Mouse (Mus musculus): ENCODE measurements around the gene Foxj3.
"Not testable (repeated sequence)": the region's sequence is repeated elsewhere in the genome, so short reads cannot be mapped to it uniquely, and the experiment has no call there.

Foxj3 gene

DNA sequence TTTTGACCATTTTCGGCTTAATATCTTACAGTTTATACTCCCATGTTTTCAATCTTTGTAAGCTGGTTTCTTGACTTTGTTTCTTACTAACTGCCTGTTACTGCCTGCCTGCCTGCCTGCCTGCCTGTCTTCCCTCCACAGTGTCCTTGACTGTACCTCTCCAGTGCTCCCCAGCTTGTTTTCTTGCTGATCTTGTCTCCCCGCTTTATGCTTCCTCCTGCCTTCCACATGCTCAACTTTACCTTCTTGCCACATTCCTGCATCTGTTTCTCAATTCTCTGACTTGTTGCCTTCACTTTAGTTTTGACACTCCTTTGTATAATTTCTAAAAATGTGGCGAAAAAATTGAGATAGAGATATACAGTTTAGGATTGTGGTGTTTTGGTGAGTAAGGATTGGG, 35.9 kb downstream of the Foxj3 start:
- no peak for DNase-seq (ENCODE audit: low spot score in 2 of 2)

DNA sequence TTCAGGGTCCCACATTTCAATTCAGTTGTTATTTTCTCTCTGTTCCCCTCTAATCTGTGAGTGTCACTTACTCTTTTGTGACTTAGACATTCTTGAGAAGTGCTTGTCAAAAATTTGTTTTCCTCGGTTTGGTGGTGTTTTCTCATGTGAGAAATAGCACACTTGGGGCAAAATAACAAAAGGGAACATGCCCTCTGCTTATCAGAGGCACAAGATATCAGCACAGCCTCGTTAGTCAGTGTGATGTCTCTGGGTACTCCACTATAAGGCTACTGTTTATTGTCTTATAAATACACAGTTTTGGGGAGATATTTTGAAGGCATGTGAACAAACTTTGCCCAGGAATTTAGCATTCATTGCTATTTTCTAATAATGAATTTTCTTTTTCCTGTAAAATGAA, 37.7 kb downstream of the Foxj3 start:
- no peak for DNase-seq (ENCODE audit: low spot score in 2 of 2)

- no peak for DNase-seq (ENCODE audit: low spot score in 2 of 2)
Observed at GRCm38 (mm10) chr4:119575459-119575858, 38.7 kb downstream of the Foxj3 start.

DNA sequence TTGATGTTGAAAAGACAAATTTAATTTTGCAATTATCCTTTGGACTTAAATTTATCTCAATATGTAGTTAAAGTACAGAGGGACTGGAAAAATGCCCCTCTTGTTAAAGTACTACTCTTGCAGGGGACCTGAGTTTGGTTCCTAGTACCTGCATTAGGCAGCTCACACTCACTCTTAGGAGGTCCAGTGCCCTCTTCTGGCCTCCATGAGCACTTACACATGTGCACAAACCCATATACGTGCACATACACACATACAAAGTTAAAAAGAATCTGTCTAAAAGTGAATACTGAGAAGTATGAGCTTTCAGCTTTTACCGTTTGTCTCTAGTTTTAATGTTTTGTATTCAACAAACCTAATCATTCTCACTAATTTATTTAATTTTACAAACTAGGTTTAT, 51.2 kb downstream of the Foxj3 start:
- no peak for DNase-seq (ENCODE audit: low spot score in 2 of 2)

- DNase-seq (ENCODE audit: low spot score in 2 of 2), result no peak
Observed at GRCm38 (mm10) chr4:119589423-119589822, 52.6 kb downstream of the Foxj3 start.

- DNase-seq (ENCODE audit: low spot score in 2 of 2), result no peak
Observed at GRCm38 (mm10) chr4:119590027-119590426, 53.2 kb downstream of the Foxj3 start.

- DNase-seq (ENCODE audit: low spot score in 2 of 2), result no peak
Observed at GRCm38 (mm10) chr4:119592479-119592878, 55.7 kb downstream of the Foxj3 start.

GRCm38 (mm10) chr4:119594331-119594730, 57.5 kb downstream of the Foxj3 start:
- DNase-seq (ENCODE audit: low spot score in 2 of 2), result no peak

DNA sequence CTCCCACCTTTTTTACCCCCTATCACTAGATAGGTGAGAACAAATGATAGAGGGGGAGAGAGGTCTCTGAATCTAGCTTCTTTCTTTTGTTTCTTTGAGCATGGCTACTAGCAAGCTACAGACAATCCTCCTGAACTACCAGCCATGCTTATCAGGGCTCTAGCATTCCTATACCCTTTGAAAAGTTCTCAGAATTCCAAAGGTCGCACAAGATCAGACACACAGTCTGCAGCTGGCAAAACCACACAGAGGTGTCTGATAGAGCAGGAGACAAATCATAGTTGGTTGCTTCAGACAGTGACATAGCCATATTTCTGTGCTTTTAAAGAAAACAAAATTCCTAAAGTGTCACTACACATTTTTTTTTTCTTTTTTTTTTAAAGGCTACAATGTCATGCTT, 62.8 kb downstream of the Foxj3 start:
- no peak for DNase-seq (ENCODE audit: low spot score in 2 of 2)

DNA sequence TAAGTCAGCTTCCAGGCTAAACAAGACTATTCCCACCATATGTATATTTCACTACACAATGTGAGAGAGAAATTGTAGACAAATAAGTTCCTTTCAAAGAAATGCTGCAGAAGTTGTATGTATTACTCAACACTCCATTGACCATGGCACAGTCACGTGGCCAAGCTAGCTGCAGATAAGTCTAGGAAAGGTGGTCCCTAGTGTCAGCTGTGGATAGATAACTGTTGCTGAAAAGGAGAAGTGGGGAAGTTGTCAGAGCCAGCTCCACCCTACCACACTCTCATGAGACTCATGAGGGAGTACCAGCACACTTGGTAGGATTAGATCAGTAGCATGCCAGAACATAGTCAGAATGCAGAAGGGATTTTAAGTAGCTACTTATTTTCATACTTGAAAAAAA, 72.7 kb downstream of the Foxj3 start:
- no peak for DNase-seq (ENCODE audit: low spot score in 2 of 2)

DNA sequence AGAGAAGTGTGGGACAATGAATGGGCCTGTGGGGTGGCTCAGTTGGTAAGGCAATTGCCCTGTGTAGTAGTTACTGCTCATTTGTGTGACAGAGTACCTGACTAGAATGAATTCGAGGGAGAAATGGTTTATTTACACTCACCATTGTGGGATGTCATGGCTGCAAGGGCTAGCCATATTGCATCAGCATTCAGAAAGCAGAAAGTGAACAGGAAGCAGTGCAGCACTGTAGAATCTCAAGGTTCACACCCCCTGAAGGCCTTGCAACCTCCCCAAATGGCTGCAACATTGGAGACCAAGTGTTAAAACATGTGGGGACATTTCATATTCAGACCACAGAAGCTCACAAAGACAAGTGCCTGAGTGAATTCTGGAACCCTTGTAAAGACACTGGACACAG, 77.3 kb downstream of the Foxj3 start:
- no peak for DNase-seq (ENCODE audit: low spot score in 2 of 2)

- no peak for DNase-seq (ENCODE audit: low spot score in 2 of 2)
Observed at GRCm38 (mm10) chr4:119614724-119615123, 77.9 kb downstream of the Foxj3 start.

GRCm38 (mm10) chr4:119626081-119626645, 89.4 kb downstream of the Foxj3 start:
- no peak for DNase-seq (ENCODE audit: low spot score in 2 of 2)

DNA sequence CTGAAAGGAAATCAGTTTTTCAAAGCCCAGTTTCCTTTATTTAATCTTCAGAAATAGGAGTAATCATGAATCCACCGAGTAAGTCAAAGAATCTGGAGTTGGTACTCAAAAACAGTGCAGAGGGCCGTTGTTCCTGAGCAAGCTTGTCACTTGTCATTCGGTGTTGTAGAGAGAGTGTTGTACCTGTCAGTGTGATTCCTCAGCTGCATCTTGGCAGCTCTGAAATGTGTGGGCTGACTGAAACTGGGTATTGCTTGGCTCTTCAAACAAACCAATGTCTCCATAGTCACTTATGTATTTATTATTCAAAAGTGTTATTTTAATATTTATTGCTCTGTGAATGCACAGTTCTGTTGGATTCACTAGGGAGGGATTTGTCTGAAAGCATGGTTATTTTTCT, 90.1 kb downstream of the Foxj3 start:
- no peak for DNase-seq (ENCODE audit: low spot score in 2 of 2)

GRCm38 (mm10) chr4:119627317-119627716, 90.5 kb downstream of the Foxj3 start:
- DNase-seq (ENCODE audit: low spot score in 2 of 2), result no peak

DNA sequence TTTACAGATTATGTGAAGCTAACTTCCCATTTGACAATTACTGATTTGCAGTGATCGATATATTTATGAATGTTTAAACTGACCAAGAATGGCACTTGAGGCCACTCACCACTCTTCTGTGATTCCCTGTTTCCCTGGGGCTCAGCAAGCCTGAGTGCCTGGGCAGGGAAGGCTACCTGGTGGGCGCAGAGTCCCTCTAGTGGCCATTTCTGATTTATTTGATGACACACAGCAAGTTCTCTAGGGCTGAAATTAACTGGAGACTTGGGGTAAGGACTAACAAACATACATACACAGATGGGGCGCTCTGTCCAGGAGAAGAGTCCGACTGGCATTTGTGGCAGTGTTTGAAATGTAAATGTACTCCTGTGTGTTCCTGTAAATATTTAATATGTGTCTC, 91.6 kb downstream of the Foxj3 start:
- not testable (repeated sequence) for DNase-seq (ENCODE audit: low spot score in 2 of 2)

- peak in 1 of 2 experiments; percentile 46 for DNase-seq (ENCODE audit: low spot score in 2 of 2)
Observed at GRCm38 (mm10) chr4:119631115-119631919, 94.5 kb downstream of the Foxj3 start.

- DNase-seq (ENCODE audit: low spot score in 2 of 2), result no peak
Observed at GRCm38 (mm10) chr4:119632721-119633120, 95.9 kb downstream of the Foxj3 start.

DNA sequence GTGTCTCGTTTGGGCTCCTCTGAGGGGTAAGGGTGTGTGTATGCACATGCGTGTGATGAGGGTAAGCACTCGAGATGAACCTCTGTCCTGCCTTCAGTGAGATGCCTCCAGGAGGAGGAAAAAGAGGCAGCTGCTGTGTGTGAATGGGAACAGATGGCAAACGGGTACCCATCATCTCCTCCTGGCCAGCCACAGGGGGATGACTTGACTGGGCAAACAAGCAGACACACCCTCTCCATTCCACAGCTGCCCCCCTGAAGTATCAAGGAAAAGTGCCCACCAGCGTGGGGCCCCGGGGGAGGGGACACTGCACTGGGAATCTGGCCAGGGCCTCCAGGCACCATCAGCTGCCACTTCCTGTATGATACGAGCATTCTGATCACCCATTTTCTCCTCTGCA, 96.5 kb downstream of the Foxj3 start:
- no peak for DNase-seq (ENCODE audit: low spot score in 2 of 2)

DNA sequence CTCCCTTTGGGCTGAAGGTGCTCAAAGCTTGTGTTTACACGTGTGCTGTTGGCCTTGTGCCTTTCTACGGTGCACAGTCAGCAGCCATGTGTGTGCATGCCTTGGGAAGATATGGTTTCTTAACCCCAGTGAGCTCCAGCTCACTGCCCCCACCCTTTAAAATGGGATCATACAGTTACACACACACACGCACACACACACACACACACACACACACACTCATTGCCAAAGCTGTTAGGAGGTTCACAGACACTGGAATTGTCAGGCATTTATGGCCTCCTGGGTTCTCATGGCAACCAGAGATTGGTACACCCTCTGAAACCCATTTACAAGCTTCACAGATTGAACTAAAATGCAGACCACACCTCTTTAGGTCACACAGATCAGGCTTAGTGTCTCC, 97.1 kb downstream of the Foxj3 start:
- no peak for DNase-seq (ENCODE audit: low spot score in 2 of 2)

DNA sequence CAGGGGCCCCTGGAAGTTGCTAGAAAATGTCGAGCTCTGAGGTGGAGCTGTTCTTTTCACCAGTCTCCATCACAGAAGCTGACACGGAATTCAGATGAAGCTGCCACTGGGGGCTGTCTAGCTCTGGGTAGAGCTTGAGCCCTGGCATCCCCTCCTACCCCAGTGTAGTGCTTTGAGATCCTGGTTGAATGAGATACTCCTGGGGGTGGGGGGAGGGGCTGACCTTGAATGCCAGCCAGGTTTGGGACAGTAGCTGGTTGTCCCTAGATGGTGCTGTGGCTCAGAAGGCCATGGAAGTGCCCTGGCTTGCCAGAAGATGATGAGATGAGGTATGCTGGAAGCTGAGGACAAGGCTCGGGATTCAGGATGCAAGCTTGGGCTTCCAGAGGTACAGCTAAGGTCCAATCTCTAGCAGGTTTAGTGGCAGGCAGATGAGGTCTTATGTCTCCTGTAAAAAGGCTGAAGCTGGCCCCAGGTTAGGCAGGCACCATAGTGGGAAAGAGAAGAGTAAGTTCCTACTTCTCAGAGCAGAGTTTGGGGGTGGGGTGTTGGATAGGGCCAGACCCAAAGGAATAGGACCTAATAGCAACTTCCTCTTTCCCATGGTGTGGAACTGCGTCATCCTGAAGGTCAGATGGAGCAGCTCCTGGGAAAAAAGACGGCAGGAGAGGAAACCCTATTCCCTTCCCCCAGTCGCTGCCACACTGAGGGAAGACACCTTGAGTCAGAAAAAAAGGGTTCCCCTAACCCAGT, 98.3 kb downstream of the Foxj3 start:
- peak in 1 of 2 experiments; percentile 50 for DNase-seq (ENCODE audit: low spot score in 2 of 2)

GRCm38 (mm10) chr4:119635686-119636085, 98.9 kb downstream of the Foxj3 start:
- DNase-seq (ENCODE audit: low spot score in 2 of 2), result no peak

DNA sequence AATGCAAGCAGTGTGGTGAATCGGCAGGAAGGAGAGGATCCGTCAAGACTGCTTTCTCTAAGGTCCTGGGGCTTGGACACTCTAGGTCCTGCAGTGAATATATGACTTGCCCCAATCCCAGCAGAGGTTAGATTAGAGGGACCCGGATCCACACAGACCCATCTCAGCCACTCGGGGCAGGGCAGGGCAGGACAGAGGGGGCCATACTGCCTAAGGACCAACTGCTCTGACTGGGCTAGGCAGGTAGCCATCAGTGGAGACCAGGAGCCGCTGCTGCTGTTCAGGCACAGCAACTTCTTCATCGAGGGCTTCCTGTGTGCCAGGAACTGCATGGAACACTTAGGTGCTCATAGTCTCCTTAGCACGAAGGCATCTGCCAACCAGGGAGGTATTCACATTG, 99.9 kb downstream of the Foxj3 start:
- DNase-seq (ENCODE audit: low spot score in 2 of 2), result no peak
